Mouse (Mus musculus): ENCODE measurements around the gene Vwa5b1.

The Vwa5b1 gene

GRCm38 (mm10) chr4:138550557-138550956 lies 85.1 kb downstream of the Vwa5b1 start:
- Histone ChIP-seq H3K4me1 (replicated peaks; ENCODE audit: low read depth, low read length) (peaks cover 45% of the 10 kb centered on the region), H3K4me3 (replicated peaks; ENCODE audit: low read length) (no peak overlapping the region), H3K36me3 (ENCODE audit: insufficient read depth, low read length) (no peaks in the 10 kb centered on the region), H3K27me3 (ENCODE audit: insufficient read depth, low read length) (peaks cover 35% of the 10 kb centered on the region), H3K9me3 (ENCODE audit: low read length) (no peaks in the 10 kb centered on the region)
- TF ChIP-seq NANOG (IDR thresholded peaks at IDR 0.05; ENCODE audit: borderline replicate concordance, low read length) (no peak), POU5F1 (IDR thresholded peaks at IDR 0.05; ENCODE audit: borderline replicate concordance, low read length) (no peak), CTCF (conservative IDR thresholded peaks at IDR 0.05; ENCODE audit: low read length) (no peak)

DNA sequence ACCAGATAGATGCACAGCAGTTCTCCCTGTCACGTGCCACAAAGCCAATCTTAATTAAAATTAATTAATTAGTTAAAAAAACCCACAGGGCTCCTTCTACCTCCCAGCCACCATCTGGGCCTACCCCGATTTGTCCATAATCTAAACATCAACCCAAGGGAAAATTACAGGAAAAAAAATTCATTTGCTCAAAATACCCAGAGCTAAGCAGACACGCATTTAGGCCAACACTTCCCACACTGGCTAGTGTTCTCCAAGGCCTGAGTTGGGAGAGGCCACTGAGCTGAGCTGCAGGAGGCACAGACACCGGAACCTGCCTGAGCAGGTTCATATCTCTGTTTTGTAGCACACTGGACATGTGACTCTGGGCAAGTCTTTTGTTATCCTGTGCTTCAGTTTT lies 86.7 kb downstream of the Vwa5b1 start:
- H3K4me1 ChIP-seq (replicated peaks; ENCODE audit: low read depth, low read length) = peaks cover 34% of the 10 kb centered on the region
- H3K9me3 ChIP-seq (ENCODE audit: low read length) = no peaks in the 10 kb centered on the region
- H3K4me3 ChIP-seq (replicated peaks; ENCODE audit: low read length) = no peak overlapping the region
- H3K36me3 ChIP-seq (ENCODE audit: insufficient read depth, low read length) = no peaks in the 10 kb centered on the region
- peaks cover 26% of the 10 kb centered on the region for H3K27me3 ChIP-seq (ENCODE audit: insufficient read depth, low read length)
- no peak for TF ChIP-seq NANOG (IDR thresholded peaks at IDR 0.05; ENCODE audit: borderline replicate concordance, low read length)
- no peak for TF ChIP-seq CTCF (conservative IDR thresholded peaks at IDR 0.05; ENCODE audit: low read length)
- TF ChIP-seq POU5F1 (IDR thresholded peaks at IDR 0.05; ENCODE audit: borderline replicate concordance, low read length) = no peak

DNA sequence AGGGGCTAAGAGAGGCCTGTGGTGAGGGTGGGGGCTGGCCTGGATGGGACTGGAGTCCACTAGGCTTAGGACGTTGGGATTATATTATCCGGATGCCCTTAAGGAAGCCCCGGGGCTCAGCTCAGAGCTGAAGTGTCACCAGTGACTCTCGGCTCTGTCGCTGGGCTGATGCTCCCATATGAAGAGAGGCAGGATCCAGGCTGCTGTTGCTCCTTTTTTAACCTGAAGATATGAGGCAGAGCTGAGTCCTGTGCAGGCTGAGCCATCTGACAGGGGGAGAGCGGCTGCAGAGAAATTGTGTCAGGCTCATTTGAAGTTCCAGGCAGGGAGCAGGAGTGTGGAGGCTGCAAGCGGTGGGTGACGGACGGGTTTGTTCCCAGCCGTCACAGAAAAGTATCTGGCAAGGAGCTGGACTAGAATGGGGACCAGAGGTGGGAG lies 87.5 kb downstream of the Vwa5b1 start:
- TF ChIP-seq POU5F1 (IDR thresholded peaks at IDR 0.05; ENCODE audit: borderline replicate concordance, low read length) (no peak), CTCF (conservative IDR thresholded peaks at IDR 0.05; ENCODE audit: low read length) (no peak), NANOG (IDR thresholded peaks at IDR 0.05; ENCODE audit: borderline replicate concordance, low read length) (no peak)
- Histone ChIP-seq H3K4me1 (replicated peaks; ENCODE audit: low read depth, low read length) (peaks cover 38% of the 10 kb centered on the region), H3K4me3 (replicated peaks; ENCODE audit: low read length) (no peak overlapping the region), H3K36me3 (ENCODE audit: insufficient read depth, low read length) (no peaks in the 10 kb centered on the region), H3K9me3 (ENCODE audit: low read length) (no peaks in the 10 kb centered on the region), H3K27me3 (ENCODE audit: insufficient read depth, low read length) (peaks cover 18% of the 10 kb centered on the region)

- H3K4me3 ChIP-seq (replicated peaks; ENCODE audit: low read length) = no peak overlapping the region
- no peaks in the 10 kb centered on the region for H3K9me3 ChIP-seq (ENCODE audit: low read length)
- no peaks in the 10 kb centered on the region for H3K36me3 ChIP-seq (ENCODE audit: insufficient read depth, low read length)
- peaks cover 14% of the 10 kb centered on the region for H3K27me3 ChIP-seq (ENCODE audit: insufficient read depth, low read length)
- H3K4me1 ChIP-seq (replicated peaks; ENCODE audit: low read depth, low read length) = peaks cover 44% of the 10 kb centered on the region
- TF ChIP-seq POU5F1 (IDR thresholded peaks at IDR 0.05; ENCODE audit: borderline replicate concordance, low read length) (no peak), CTCF (conservative IDR thresholded peaks at IDR 0.05; ENCODE audit: low read length) (no peak), NANOG (IDR thresholded peaks at IDR 0.05; ENCODE audit: borderline replicate concordance, low read length) (no peak)
Observed at GRCm38 (mm10) chr4:138547556-138547955, 88.1 kb downstream of the Vwa5b1 start.

- Histone ChIP-seq H3K4me1 (replicated peaks; ENCODE audit: low read depth, low read length) (peaks cover 44% of the 10 kb centered on the region), H3K4me3 (replicated peaks; ENCODE audit: low read length) (no peak overlapping the region), H3K36me3 (ENCODE audit: insufficient read depth, low read length) (no peaks in the 10 kb centered on the region), H3K27me3 (ENCODE audit: insufficient read depth, low read length) (peaks cover 12% of the 10 kb centered on the region), H3K9me3 (ENCODE audit: low read length) (no peaks in the 10 kb centered on the region)
- TF ChIP-seq CTCF (conservative IDR thresholded peaks at IDR 0.05; ENCODE audit: low read length) (peak; percentile 90), NANOG (IDR thresholded peaks at IDR 0.05; ENCODE audit: borderline replicate concordance, low read length) (no peak), POU5F1 (IDR thresholded peaks at IDR 0.05; ENCODE audit: borderline replicate concordance, low read length) (no peak)
Observed at GRCm38 (mm10) chr4:138547041-138547440, 88.6 kb downstream of the Vwa5b1 start.

DNA sequence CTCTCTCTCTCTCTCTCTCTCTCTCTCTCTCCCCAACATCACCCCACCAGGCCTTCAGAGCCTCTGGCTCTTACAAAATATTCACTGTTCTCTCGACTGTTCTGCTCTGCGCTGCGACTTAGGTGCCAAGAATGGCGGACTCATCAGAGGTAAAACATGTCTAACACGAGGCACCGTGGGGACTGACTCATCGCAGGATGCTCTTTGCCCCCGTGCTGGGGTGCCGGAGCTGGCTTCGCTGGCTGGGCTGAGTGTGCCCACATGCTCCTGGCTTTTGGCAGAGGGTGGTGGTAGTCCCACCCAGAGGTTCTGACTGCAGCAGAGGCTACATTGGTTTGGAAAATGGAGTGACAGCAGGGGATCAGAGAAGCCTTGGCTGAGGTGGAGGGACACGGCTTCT lies 89.4 kb downstream of the Vwa5b1 start:
- no peak for TF ChIP-seq POU5F1 (IDR thresholded peaks at IDR 0.05; ENCODE audit: borderline replicate concordance, low read length)
- TF ChIP-seq CTCF (conservative IDR thresholded peaks at IDR 0.05; ENCODE audit: low read length) = no peak
- TF ChIP-seq NANOG (IDR thresholded peaks at IDR 0.05; ENCODE audit: borderline replicate concordance, low read length) = no peak
- peaks cover under 1% of the 10 kb centered on the region for H3K9me3 ChIP-seq (ENCODE audit: low read length)

DNA sequence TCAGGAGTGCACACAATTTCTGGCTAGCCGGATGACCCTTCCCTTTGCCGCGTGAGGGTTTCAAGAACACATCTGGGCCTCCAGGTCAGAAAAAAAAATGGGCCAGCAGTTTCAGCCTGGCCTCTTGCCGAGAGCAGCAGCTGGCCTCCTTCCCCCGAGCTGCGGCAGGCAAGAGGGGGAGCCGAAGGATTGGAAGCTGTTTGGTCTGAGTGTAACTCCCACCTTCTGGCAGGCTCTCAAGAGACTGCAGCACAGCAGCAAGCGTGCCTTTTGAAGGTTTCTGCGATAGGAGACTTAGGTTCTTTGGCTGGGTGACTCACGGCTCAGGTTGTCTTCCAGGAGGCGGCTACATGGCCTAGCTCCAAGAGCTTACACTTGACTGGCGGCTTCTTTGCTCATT lies 92.5 kb downstream of the Vwa5b1 start:
- no peak for TF ChIP-seq CTCF (conservative IDR thresholded peaks at IDR 0.05; ENCODE audit: low read length)
- TF ChIP-seq NANOG (IDR thresholded peaks at IDR 0.05; ENCODE audit: borderline replicate concordance, low read length) = no peak
- TF ChIP-seq POU5F1 (IDR thresholded peaks at IDR 0.05; ENCODE audit: borderline replicate concordance, low read length) = no peak
- no peak overlapping the region for H3K4me3 ChIP-seq (replicated peaks; ENCODE audit: low read length)
- H3K4me1 ChIP-seq (replicated peaks; ENCODE audit: low read depth, low read length) = peaks cover 34% of the 10 kb centered on the region

More for the DNA sequence above, 89.4 kb downstream of the Vwa5b1 start:
- H3K4me1 ChIP-seq (replicated peaks; ENCODE audit: low read depth, low read length) = peaks cover 44% of the 10 kb centered on the region
- H3K4me3 ChIP-seq (replicated peaks; ENCODE audit: low read length) = no peak overlapping the region
- H3K36me3 ChIP-seq (ENCODE audit: insufficient read depth, low read length) = no peaks in the 10 kb centered on the region
- peaks cover 14% of the 10 kb centered on the region for H3K27me3 ChIP-seq (ENCODE audit: insufficient read depth, low read length)

GRCm38 (mm10) chr4:138538084-138538449 lies 97.6 kb downstream of the Vwa5b1 start:
- Histone ChIP-seq H3K36me3 (ENCODE audit: insufficient read depth, low read length) (no peaks in the 10 kb centered on the region), H3K4me1 (replicated peaks; ENCODE audit: low read depth, low read length) (peaks cover 27% of the 10 kb centered on the region), H3K27me3 (ENCODE audit: insufficient read depth, low read length) (0 out of 2 replicates have a peak, but pooled peaks cover 3% of the 10 kb centered on the region), H3K4me3 (replicated peaks; ENCODE audit: low read length) (no peak overlapping the region), H3K9me3 (ENCODE audit: low read length) (peaks cover 8% of the 10 kb centered on the region)
- TF ChIP-seq NANOG (IDR thresholded peaks at IDR 0.05; ENCODE audit: borderline replicate concordance, low read length) (no peak), POU5F1 (IDR thresholded peaks at IDR 0.05; ENCODE audit: borderline replicate concordance, low read length) (no peak), CTCF (conservative IDR thresholded peaks at IDR 0.05; ENCODE audit: low read length) (no peak)

More for the DNA sequence above, 92.5 kb downstream of the Vwa5b1 start:
- peaks cover 8% of the 10 kb centered on the region for H3K9me3 ChIP-seq (ENCODE audit: low read length)
- no peaks in the 10 kb centered on the region for H3K36me3 ChIP-seq (ENCODE audit: insufficient read depth, low read length)
- H3K27me3 ChIP-seq (ENCODE audit: insufficient read depth, low read length) = peaks cover 14% of the 10 kb centered on the region
